Mouse (Mus musculus): Measurements from ENCODE around the gene Ten1. TPM values are rescaled to one million over a fixed set of nuclear protein-coding genes. Genes with fewer than 3 reads are reported as not detected.

The Ten1 gene
- polyA plus RNA-seq (2015; fragmentation: Nextera tagmentation; extraction: Ambion mirVana) = 26.7 and 29.4 TPM in 2 replicates

GRCm38 (mm10) chr11:116198639-116199531 lies at the start of gene Ten1, which contains the start of gene Acox1:
TSS of gene Ten1 (plus strand) at chr11:116198855.
TSS of gene Acox1 (minus strand) at chr11:116199045.

DNA sequence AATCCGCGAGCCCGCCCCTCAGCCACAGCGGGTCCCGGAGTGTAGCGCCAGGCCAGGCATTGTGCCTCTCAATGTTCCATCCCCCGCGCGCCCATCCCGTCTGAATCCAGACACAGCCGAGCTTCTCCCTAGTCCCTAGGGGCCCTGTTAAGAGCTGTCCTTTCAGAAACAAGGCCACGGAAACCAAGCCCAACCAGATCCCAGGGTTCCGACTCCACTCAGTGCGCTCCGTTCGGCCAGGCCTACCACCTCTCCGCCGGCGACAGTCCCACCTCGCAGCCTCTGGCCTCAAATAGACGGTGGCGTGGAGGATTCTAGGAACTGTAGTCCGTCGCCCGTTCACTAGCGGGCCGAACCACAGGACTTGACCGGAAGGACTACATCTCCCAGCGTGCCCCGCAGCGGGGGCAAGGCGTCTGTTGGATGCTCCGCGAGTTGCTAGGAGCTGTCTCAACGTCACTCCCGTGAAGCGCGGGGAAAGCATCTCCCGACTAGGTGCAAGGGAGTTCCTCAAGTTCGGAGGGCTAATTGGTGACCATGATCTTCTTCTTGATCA lies 30.7 kb upstream of the Ten1 start, which contains the start of gene Fbf1:
Gene Fbf1, minus strand, starts transcription at position 283 of the 556 bp plus-strand sequence.

DNA sequence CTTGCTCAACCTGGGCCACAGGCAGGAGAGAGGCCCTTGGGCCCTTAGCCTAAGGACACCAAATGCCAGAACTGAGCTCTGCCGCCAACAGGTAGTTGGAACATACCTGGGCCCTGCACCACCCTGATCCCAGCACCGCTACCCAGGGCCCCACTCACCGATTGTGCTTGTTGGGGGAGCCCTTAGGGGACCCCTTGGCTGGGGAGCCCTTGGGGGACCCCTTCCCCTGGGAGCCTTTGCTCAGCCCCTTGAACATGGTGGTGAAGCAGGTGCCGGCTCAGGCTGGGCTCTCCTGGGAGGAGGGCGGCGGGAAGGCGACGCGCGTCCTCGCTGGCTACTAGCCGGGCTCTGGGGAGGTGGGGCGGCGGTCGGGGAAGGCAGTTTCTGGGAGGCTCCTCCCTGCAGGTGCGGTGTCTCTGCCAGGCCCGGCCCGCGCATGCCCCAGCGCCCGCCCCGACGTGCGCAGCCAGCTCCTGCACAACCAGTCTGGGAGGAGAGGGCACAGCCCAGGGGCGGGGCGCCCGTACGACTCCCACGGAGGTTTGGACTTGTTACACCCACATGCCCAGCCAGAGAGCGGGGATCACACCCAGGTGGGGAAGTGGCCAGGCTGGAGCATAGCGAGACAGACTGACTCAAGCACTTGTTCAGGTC lies 39.2 kb downstream of the Ten1 start, which contains the start of gene Evpl:
Gene Evpl, minus strand, starts transcription at position 336 of the 654 bp plus-strand sequence.

Other genes with a start within 250 kb of the Ten1 start
- gene Itgb4, start 224.1 kb upstream of the Ten1 start, polyA plus RNA-seq (2015; fragmentation: Nextera tagmentation; extraction: Ambion mirVana) = 13.1 TPM in 2 replicates
- 119 and 133 TPM in 2 replicates for gene Galk1, start 186.1 kb upstream of the Ten1 start, polyA plus RNA-seq (2015; fragmentation: Nextera tagmentation; extraction: Ambion mirVana)
- gene H3f3b, start 170.9 kb upstream of the Ten1 start, polyA plus RNA-seq (2015; fragmentation: Nextera tagmentation; extraction: Ambion mirVana) = 888 and 961 TPM in 2 replicates
- gene Unk, start 168.5 kb upstream of the Ten1 start, polyA plus RNA-seq (2015; fragmentation: Nextera tagmentation; extraction: Ambion mirVana) = 10.9 and 11.5 TPM in 2 replicates
- gene Unc13d, start 120.9 kb upstream of the Ten1 start, polyA plus RNA-seq (2015; fragmentation: Nextera tagmentation; extraction: Ambion mirVana) = 8.6 and 9.9 TPM in 2 replicates
- gene Wbp2, start 111.9 kb upstream of the Ten1 start, polyA plus RNA-seq (2015; fragmentation: Nextera tagmentation; extraction: Ambion mirVana) = 101 and 115 TPM in 2 replicates
- 33.9 and 35.1 TPM in 2 replicates for gene Trim47, start 71.6 kb upstream of the Ten1 start, polyA plus RNA-seq (2015; fragmentation: Nextera tagmentation; extraction: Ambion mirVana)
- gene Trim65, start 67.7 kb upstream of the Ten1 start, polyA plus RNA-seq (2015; fragmentation: Nextera tagmentation; extraction: Ambion mirVana) = 2.8 and 3.5 TPM in 2 replicates
- gene Mrpl38, start 60.0 kb upstream of the Ten1 start, polyA plus RNA-seq (2015; fragmentation: Nextera tagmentation; extraction: Ambion mirVana) = 42.2 and 43.2 TPM in 2 replicates
- 12.2 and 13.6 TPM in 2 replicates for gene Fbf1, start 30.7 kb upstream of the Ten1 start, polyA plus RNA-seq (2015; fragmentation: Nextera tagmentation; extraction: Ambion mirVana)
- gene Acox1, start 190 bp downstream of the Ten1 start, polyA plus RNA-seq (2015; fragmentation: Nextera tagmentation; extraction: Ambion mirVana) = 32.0 and 37.1 TPM in 2 replicates
- 17.0 and 21.1 TPM in 2 replicates for gene Evpl, start 39.2 kb downstream of the Ten1 start, polyA plus RNA-seq (2015; fragmentation: Nextera tagmentation; extraction: Ambion mirVana)
- 56.4 and 58.5 TPM in 2 replicates for gene Srp68, start 75.4 kb downstream of the Ten1 start, polyA plus RNA-seq (2015; fragmentation: Nextera tagmentation; extraction: Ambion mirVana)
- gene Galr2, start 82.1 kb downstream of the Ten1 start, polyA plus RNA-seq (2015; fragmentation: Nextera tagmentation; extraction: Ambion mirVana) = 3.9 and 4.6 TPM in 2 replicates
- gene Exoc7, start 108.4 kb downstream of the Ten1 start, polyA plus RNA-seq (2015; fragmentation: Nextera tagmentation; extraction: Ambion mirVana) = 43.7 and 51.1 TPM in 2 replicates
- 0.19 and 0.45 TPM in 2 replicates for gene Foxj1, start 136.5 kb downstream of the Ten1 start, polyA plus RNA-seq (2015; fragmentation: Nextera tagmentation; extraction: Ambion mirVana)
- 3.8 and 5.7 TPM in 2 replicates for gene Rnf157, start 214.2 kb downstream of the Ten1 start, polyA plus RNA-seq (2015; fragmentation: Nextera tagmentation; extraction: Ambion mirVana)
- gene Ubald2, start 235.2 kb downstream of the Ten1 start, polyA plus RNA-seq (2015; fragmentation: Nextera tagmentation; extraction: Ambion mirVana) = 28.5 and 29.0 TPM in 2 replicates

All from urinary bladder, postnatal 0 days (tissue).